Mouse (Mus musculus) testis, adult 2 months (tissue): ENCODE data around the gene Cdk9.

Experiments used
- CTCF ChIP-seq: fragments of 200-500 bp; IDR thresholded peaks from 2 replicates; pipeline ENCODE4 v1.5.1; 2012; ENCODE audit warnings: low read depth, mild to moderate bottlenecking, inconsistent platforms, low read length, moderate library complexity; ENCODE audit not compliant: control insufficient read depth, insufficient read depth, insufficient replicate concordance
- POLR2A ChIP-seq: fragments of 200-500 bp; IDR thresholded peaks from 2 replicates; pipeline ENCODE4 v1.6.1; 2012; ENCODE audit warnings: low read depth, mild to moderate bottlenecking, inconsistent platforms, low read length, moderate library complexity; ENCODE audit not compliant: control insufficient read depth

DNA sequence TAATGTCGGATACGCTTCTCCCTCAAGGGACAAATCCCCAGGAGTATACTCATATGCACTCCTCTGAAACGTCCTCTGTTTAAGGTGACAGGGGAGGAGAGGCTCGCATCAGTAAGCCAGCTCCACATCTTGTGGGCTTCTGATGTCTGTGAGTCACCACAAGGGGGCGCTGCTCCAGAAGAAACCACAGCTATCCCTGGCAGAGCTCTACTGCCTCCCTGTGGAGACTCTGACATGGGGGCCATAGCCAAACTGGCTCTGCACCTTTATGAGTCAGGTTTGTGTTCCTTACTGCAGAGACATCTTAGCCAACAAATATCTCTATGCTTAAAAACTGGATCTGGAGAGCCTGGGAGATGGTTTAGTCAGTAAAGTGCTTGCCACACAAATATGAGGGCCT lies 23.5 kb downstream of the Cdk9 start:
- TF ChIP-seq CTCF: peak; percentile 96; the same call in 1 of the 2 replicates
- no peak for TF ChIP-seq POLR2A
